ENCODE assay signal across 20 mouse cellular contexts in the genomic region with DNA sequence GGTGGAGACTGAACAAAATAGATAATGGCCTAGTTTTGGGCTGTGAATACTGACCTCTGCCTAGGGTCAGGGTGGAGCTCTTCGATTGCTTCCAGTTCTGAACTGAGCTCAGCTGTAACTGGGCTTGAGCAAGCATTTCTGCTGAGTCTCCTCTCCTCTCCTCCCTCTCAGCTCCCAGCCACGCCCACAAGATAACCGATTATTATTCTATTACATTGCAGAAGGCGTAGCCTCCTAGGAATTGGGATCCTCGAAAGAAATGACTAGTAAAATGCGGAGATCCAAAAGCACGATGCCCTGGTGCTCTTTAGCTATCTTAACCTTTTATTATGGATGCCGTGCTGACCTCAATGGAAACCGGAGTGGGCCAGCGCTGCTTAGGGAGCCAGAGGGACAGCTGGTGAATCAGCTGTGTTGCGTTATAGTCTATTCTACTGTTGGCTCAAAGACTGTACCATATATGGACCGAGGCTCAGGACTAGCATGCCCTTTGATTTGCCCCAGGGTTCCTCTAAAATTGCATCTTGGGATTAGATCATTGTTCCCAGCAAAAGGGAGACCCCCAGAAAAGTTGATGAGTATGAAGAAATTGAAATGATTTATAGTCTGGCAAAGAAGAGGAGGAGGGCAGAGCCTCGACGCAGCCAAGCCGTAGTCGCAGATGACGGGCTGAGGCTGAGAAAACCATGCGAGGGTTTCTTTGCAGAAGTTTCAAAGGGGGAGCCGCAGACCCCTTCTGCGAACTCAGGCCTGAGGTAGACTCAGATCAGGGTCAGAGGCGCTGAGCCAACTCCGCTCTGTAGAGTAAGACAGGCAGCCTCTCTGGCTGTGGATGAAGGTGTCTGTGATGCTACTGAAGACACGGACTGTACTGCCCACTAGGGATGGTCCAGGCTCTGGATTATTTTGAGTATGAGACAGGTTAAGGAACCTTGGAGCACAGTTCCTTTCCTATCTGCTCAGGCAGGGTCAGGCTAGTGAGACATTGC. TPM values are rescaled to one million over a fixed set of nuclear protein-coding genes. Genes with fewer than 3 reads are reported as not detected.
A peak's percentile ranks its signal among the peaks of the same experiment; 100 is the strongest.
DNase-seq lines count a peak whose midpoint lies in the region; ATAC-seq lines count a peak whose summit lies in the region.
"Had no signal": no experiment of that assay in that cellular context is flagged by ENCODE, and none has a peak within 500 bp of the region (broad histone marks: within the 10 kb centered on the region; RNA-seq: fewer than 3 reads in every experiment).

No protein-coding gene starts in this region.

- ATAC-seq in embryonic facial prominence, embryonic 14.5 days (ENCODE audit: low read depth) = 0 out of 2 replicates have a peak, but pooled peaks have one; percentile 38
- ATAC-seq in heart, embryonic 12.5 days (ENCODE audit: insufficient number of reproducible peaks, low FRiP score) = no peak
- ATAC-seq: midbrain, embryonic 13.5 days had no signal

- no peak overlapping the region for H3K4me3 ChIP-seq in embryonic facial prominence, embryonic 14.5 days (ENCODE audit: low read depth, low read length)
- no peak overlapping the region for H3K4me3 ChIP-seq in embryonic facial prominence, embryonic 10.5 days
- no peak overlapping the region for H3K4me3 ChIP-seq in heart, embryonic 12.5 days
- H3K4me3 ChIP-seq: embryonic facial prominence, embryonic 13.5 days; kidney, embryonic 15.5 days; liver, embryonic 15.5 days; midbrain, embryonic 13.5 days; myocyte; neural tube, embryonic 15.5 days had no signal

- H3K36me3 ChIP-seq in embryonic facial prominence, embryonic 14.5 days (ENCODE audit: control insufficient read depth, insufficient read depth, low read length) = no peaks in the 10 kb centered on the region
- no peaks in the 10 kb centered on the region for H3K36me3 ChIP-seq in embryonic facial prominence, embryonic 10.5 days (replicated peaks)
- H3K36me3 ChIP-seq in heart, embryonic 12.5 days = no peaks in the 10 kb centered on the region
- H3K36me3 ChIP-seq: embryonic facial prominence, embryonic 13.5 days; kidney, embryonic 15.5 days; liver, embryonic 15.5 days; midbrain, embryonic 13.5 days; neural tube, embryonic 15.5 days had no signal

- H3K4me2 ChIP-seq in embryonic facial prominence, embryonic 14.5 days (ENCODE audit: low read depth, low read length) = no peak overlapping the region
- H3K4me2 ChIP-seq in heart, embryonic 12.5 days = no peak overlapping the region
- H3K4me2 ChIP-seq: embryonic facial prominence, embryonic 13.5 days; kidney, embryonic 15.5 days; liver, embryonic 15.5 days; midbrain, embryonic 13.5 days; neural tube, embryonic 15.5 days had no signal

- intact Hi-C loops in heart, postnatal 10 days (cut with DNase I) = no loop called here

- DNase-seq in embryonic facial prominence, embryonic 14.5 days (ENCODE audit: low spot score) = peak; percentile 44
- no peak for DNase-seq in embryonic facial prominence, embryonic 10.5 days (ENCODE audit: low spot score)
- DNase-seq in heart, postnatal 10 days = peak; percentile 41 to 42
- peak; percentile 40 for DNase-seq in urinary bladder, postnatal 14 days (ENCODE audit: low spot score)
- no peak for DNase-seq in urinary bladder, postnatal 25 days (ENCODE audit: low spot score)
- no peak for DNase-seq in left cerebral cortex, adult 8-10 months (ENCODE audit: low spot score in 2 of 2)
- no peak for DNase-seq in right cerebral cortex, postnatal 4 days
- DNase-seq: adrenal gland, postnatal 14 days; cerebellum, adult 18-20 months; right cerebral cortex, postnatal 25 days; thymus, adult 18-20 months had no signal

- H3K27me3 ChIP-seq in embryonic facial prominence, embryonic 14.5 days (replicated peaks; ENCODE audit: control insufficient read depth, insufficient read depth, low read length) = no peaks in the 10 kb centered on the region
- H3K27me3 ChIP-seq in embryonic facial prominence, embryonic 10.5 days (replicated peaks; ENCODE audit: low read depth, poor library complexity, severe bottlenecking) = no peaks in the 10 kb centered on the region
- no peaks in the 10 kb centered on the region for H3K27me3 ChIP-seq in heart, embryonic 12.5 days (replicated peaks)
- H3K27me3 ChIP-seq: CH12.LX; embryonic facial prominence, embryonic 13.5 days; kidney, embryonic 15.5 days; liver, embryonic 15.5 days; midbrain, embryonic 13.5 days; neural tube, embryonic 15.5 days had no signal

- WGBS in embryonic facial prominence, embryonic 14.5 days = 76% methylated on average over 23 of the region's 23 CpGs
- 86% methylated on average over 23 of the region's 23 CpGs for WGBS in embryonic facial prominence, embryonic 10.5 days
- WGBS in heart, embryonic 12.5 days = 86% methylated on average over 23 of the region's 23 CpGs

- H3K4me1 ChIP-seq in embryonic facial prominence, embryonic 14.5 days (ENCODE audit: control insufficient read depth, insufficient read depth, low read length) = no peaks in the 10 kb centered on the region
- peaks cover 6% of the 10 kb centered on the region; the same call in 1 of the 2 replicates for H3K4me1 ChIP-seq in embryonic facial prominence, embryonic 10.5 days
- H3K4me1 ChIP-seq in heart, embryonic 12.5 days (replicated peaks) = peaks cover 9% of the 10 kb centered on the region
- H3K4me1 ChIP-seq: midbrain, embryonic 13.5 days; neural tube, embryonic 15.5 days had no signal

- no peak overlapping the region for H3K9ac ChIP-seq in embryonic facial prominence, embryonic 14.5 days (ENCODE audit: low read depth, low read length)
- H3K9ac ChIP-seq in heart, embryonic 12.5 days = no peak overlapping the region
- H3K9ac ChIP-seq: embryonic facial prominence, embryonic 13.5 days; kidney, embryonic 15.5 days; liver, embryonic 15.5 days; midbrain, embryonic 13.5 days; neural tube, embryonic 15.5 days had no signal

- no peak overlapping the region for H3K27ac ChIP-seq in embryonic facial prominence, embryonic 14.5 days (replicated peaks; ENCODE audit: low read depth, low read length)
- H3K27ac ChIP-seq in embryonic facial prominence, embryonic 10.5 days (replicated peaks) = no peak overlapping the region
- no peak overlapping the region for H3K27ac ChIP-seq in heart, embryonic 12.5 days (ENCODE audit: poor library complexity, severe bottlenecking)
- H3K27ac ChIP-seq: embryonic facial prominence, embryonic 13.5 days; kidney, embryonic 15.5 days; liver, embryonic 15.5 days; macrophage; midbrain, embryonic 13.5 days; neural tube, embryonic 15.5 days had no signal

- no peaks in the 10 kb centered on the region for H3K9me3 ChIP-seq in embryonic facial prominence, embryonic 14.5 days (ENCODE audit: control insufficient read depth, low read length)
- no peaks in the 10 kb centered on the region for H3K9me3 ChIP-seq in embryonic facial prominence, embryonic 10.5 days
- H3K9me3 ChIP-seq in heart, embryonic 12.5 days (replicated peaks) = no peaks in the 10 kb centered on the region
- H3K9me3 ChIP-seq: embryonic facial prominence, embryonic 13.5 days; kidney, embryonic 15.5 days; liver, embryonic 15.5 days; midbrain, embryonic 13.5 days; neural tube, embryonic 15.5 days had no signal

RNA-seq across cellular contexts. Expression of a gene that starts 18.3 kb away (rescaled TPM):
- polyA plus RNA-seq in embryonic facial prominence, embryonic 14.5 days (2014; fragmentation: Nextera tagmentation; extraction: Ambion mirVana) = 12.8 and 14.4 TPM in 2 replicates
- polyA plus RNA-seq in embryonic facial prominence, embryonic 10.5 days (2016; fragmentation: Nextera tagmentation; extraction: Ambion mirVana) = 7.4 and 7.5 TPM in 2 replicates
- 10 to 100 TPM; 12.1 to 15.3 TPM for total RNA-seq in heart, postnatal 10 days (2021)
- polyA plus RNA-seq in heart, embryonic 12.5 days (2016; fragmentation: Nextera tagmentation; extraction: Ambion mirVana) = 5.5 and 5.8 TPM in 2 replicates
- total RNA-seq in left cerebral cortex, adult 8-10 months (2022) = 1 to 10 TPM; 1.3 to 2.1 (median 1.4) TPM

Comparison
In these comparisons a context has a peak if more than half of its experiments do, and no peak if none do; other contexts are left out.
1. DNase-seq: peak in embryonic facial prominence, embryonic 14.5 days (single experiment), heart, postnatal 10 days (2 of 2) and urinary bladder, postnatal 14 days (single experiment); none in embryonic facial prominence, embryonic 10.5 days (single experiment), urinary bladder, postnatal 25 days (single experiment), left cerebral cortex, adult 8-10 months (0 of 2) and right cerebral cortex, postnatal 4 days (single experiment).